In genomic region chr11:72551531-72552105, GRCm38 (mm10) we compare ENCODE assay signal across 24 mouse cellular contexts. TPM values are rescaled to one million over a fixed set of nuclear protein-coding genes. Genes with fewer than 3 reads are reported as not detected.
DNase-seq lines count a peak whose midpoint lies in the region; ATAC-seq and TF ChIP-seq lines count a peak whose summit lies in the region.
"Had no signal": no experiment of that assay in that cellular context is flagged by ENCODE, and none has a peak within 500 bp of the region (broad histone marks: within the 10 kb centered on the region; RNA-seq: fewer than 3 reads in every experiment).

No protein-coding gene starts in this region.

- peak; percentile 66 for DNase-seq in gastrocnemius, adult 18-20 months (ENCODE audit: low spot score)
- no peak for DNase-seq in gastrocnemius, postnatal 4 days (ENCODE audit: low spot score in 2 of 2)
- DNase-seq in kidney, postnatal 36 days: peak; percentile 31 to 64
- DNase-seq in skeletal muscle tissue, adult 2 months (ENCODE audit: low read depth, low spot score): peak; percentile 77
- DNase-seq in testis, postnatal 14 days (ENCODE audit: low spot score): no peak
- DNase-seq in c-Kit-positive CD71-positive TER-119-positive erythroid progenitor cells, embryonic 14.5 days (ENCODE audit: low spot score): no peak
- DNase-seq: adrenal gland, postnatal 25 days; cerebellum, adult 2 months; liver, embryonic 13.5 days; retina, postnatal 1 day had no signal

- H3K9ac ChIP-seq in kidney, embryonic 15.5 days: no peak overlapping the region
- H3K9ac ChIP-seq: heart, embryonic 13.5 days; hindbrain, embryonic 13.5 days; liver, embryonic 13.5 days; lung, embryonic 15.5 days had no signal

- H3K27ac ChIP-seq in kidney, embryonic 15.5 days: no peak overlapping the region
- peak overlapping the region; percentile 31; the same call in 1 of the 2 replicates for H3K27ac ChIP-seq in bone marrow, adult 2 months (ENCODE audit: control insufficient read depth, insufficient read depth, low read depth, low read length, poor library complexity)
- H3K27ac ChIP-seq: embryonic facial prominence, embryonic 10.5 days; heart, embryonic 13.5 days; hindbrain, embryonic 13.5 days; left cerebral cortex, adult 2 months; limb, embryonic 10.5 days; liver, embryonic 13.5 days; lung, embryonic 15.5 days; macrophage had no signal

- H3K27me3 ChIP-seq in kidney, embryonic 15.5 days: no peaks in the 10 kb centered on the region
- H3K27me3 ChIP-seq: CH12.LX; hindbrain, embryonic 13.5 days; liver, embryonic 13.5 days; lung, embryonic 15.5 days had no signal

- no peak for TF ChIP-seq CTCF in bone marrow, adult 2 months (IDR thresholded peaks at IDR 0.05; ENCODE audit: control insufficient read depth, insufficient read depth, low read length)

- no peak overlapping the region for H3K4me2 ChIP-seq in kidney, embryonic 15.5 days
- H3K4me2 ChIP-seq: heart, embryonic 13.5 days; hindbrain, embryonic 13.5 days; liver, embryonic 13.5 days; lung, embryonic 15.5 days; midbrain, embryonic 11.5 days had no signal

- WGBS in kidney, embryonic 15.5 days: 79% methylated on average over 7 of the region's 7 CpGs
- WGBS in bone marrow, adult 2 months: 10% methylated on average over 7 of the region's 7 CpGs

- no peaks in the 10 kb centered on the region for H3K4me1 ChIP-seq in kidney, embryonic 15.5 days
- H3K4me1 ChIP-seq in bone marrow, adult 2 months (ENCODE audit: control insufficient read depth, insufficient read depth, low read length): peaks cover 14% of the 10 kb centered on the region
- H3K4me1 ChIP-seq: embryonic facial prominence, embryonic 10.5 days; hindbrain, embryonic 13.5 days; lung, embryonic 15.5 days had no signal

- no peak overlapping the region for H3K4me3 ChIP-seq in kidney, embryonic 15.5 days (replicated peaks)
- H3K4me3 ChIP-seq in bone marrow, adult 2 months (replicated peaks; ENCODE audit: control insufficient read depth, low read depth, low read length): no peak overlapping the region
- H3K4me3 ChIP-seq: embryonic facial prominence, embryonic 10.5 days; heart, embryonic 13.5 days; hindbrain, embryonic 13.5 days; left cerebral cortex, adult 2 months; limb, embryonic 10.5 days; liver, embryonic 13.5 days; lung, embryonic 15.5 days had no signal

- TF ChIP-seq POLR2A in bone marrow, adult 2 months (IDR thresholded peaks at IDR 0.05; ENCODE audit: borderline replicate concordance, control insufficient read depth, low read depth, low read length): no peak

- ATAC-seq in kidney, embryonic 15.5 days (replicated peaks; ENCODE audit: low FRiP score): no peak
- ATAC-seq: inflammation-experienced regulatory T-cells, adult 6 months had no signal

- no peaks in the 10 kb centered on the region for H3K36me3 ChIP-seq in kidney, embryonic 15.5 days
- H3K36me3 ChIP-seq: embryonic facial prominence, embryonic 10.5 days; heart, embryonic 13.5 days; hindbrain, embryonic 13.5 days; limb, embryonic 10.5 days; liver, embryonic 13.5 days; lung, embryonic 15.5 days had no signal

- no peaks in the 10 kb centered on the region for H3K9me3 ChIP-seq in kidney, embryonic 15.5 days (replicated peaks)
- H3K9me3 ChIP-seq: embryonic facial prominence, embryonic 10.5 days; heart, embryonic 13.5 days; hindbrain, embryonic 13.5 days; limb, embryonic 10.5 days; liver, embryonic 13.5 days; lung, embryonic 15.5 days had no signal

RNA-seq across cellular contexts. Expression of gene Spns3, which starts 1.3 kb away (rescaled TPM):
- under 1 TPM; 0.19 to 0.39 TPM for total RNA-seq in gastrocnemius, adult 18-20 months (2021)
- total RNA-seq in gastrocnemius, postnatal 4 days (2021): under 1 TPM; 0.16 to 0.17 TPM
- polyA plus RNA-seq in kidney, embryonic 15.5 days (2015; fragmentation: Nextera tagmentation; extraction: Ambion mirVana): 0.27 and 0.35 TPM in 2 replicates
- 9.1 and 13.2 TPM in 2 replicates for polyA plus RNA-seq in bone marrow, adult 2 months (2011; ENCODE audit: insufficient read depth, insufficient read length, low replicate concordance, missing spikeins)
- total RNA-seq: heart, postnatal 25 days had no signal
- polyA plus RNA-seq: forebrain, embryonic 11.5 days; macrophage; midbrain, embryonic 11.5 days had no signal

RNA-seq across cellular contexts. Expression of gene Ube2g1, which starts 55.5 kb away (rescaled TPM):
- total RNA-seq in gastrocnemius, adult 18-20 months (2021): 10 to 100 TPM; 81.3 to 82.5 TPM
- total RNA-seq in gastrocnemius, postnatal 4 days (2021): 10 to 100 TPM; 36.0 to 46.5 TPM
- 69.8 and 74.6 TPM in 2 replicates for polyA plus RNA-seq in kidney, embryonic 15.5 days (2015; fragmentation: Nextera tagmentation; extraction: Ambion mirVana)
- polyA plus RNA-seq in bone marrow, adult 2 months (2011; ENCODE audit: insufficient read depth, insufficient read length, low replicate concordance, missing spikeins): 6.1 and 14.1 TPM in 2 replicates

Comparison
In these comparisons a context has a peak if more than half of its experiments do, and no peak if none do; other contexts are left out.
1. DNase-seq: peak in gastrocnemius, adult 18-20 months (single experiment), kidney, postnatal 36 days (2 of 2) and skeletal muscle tissue, adult 2 months (single experiment); none in gastrocnemius, postnatal 4 days (0 of 2), testis, postnatal 14 days (single experiment) and c-Kit-positive CD71-positive TER-119-positive erythroid progenitor cells, embryonic 14.5 days (single experiment).